Mouse (Mus musculus): ENCODE measurements around the gene Adipoq. TPM values are rescaled to one million over a fixed set of nuclear protein-coding genes. Genes with fewer than 3 reads are reported as not detected.
"Not testable (repeated sequence)": the region's sequence is repeated elsewhere in the genome, so short reads cannot be mapped to it uniquely, and the experiment has no call there.

Adipoq gene
- polyA plus RNA-seq, 1 experiment from 2014 or later = 0.42 TPM

GRCm38 (mm10) chr16:23170813-23171212, 24.5 kb downstream of the Adipoq start:
- H3K9ac ChIP-seq (replicated peaks) = no peak overlapping the region
- no peak for ATAC-seq (ENCODE audit: low FRiP score)
- WGBS = 90% methylated on average over 3 of the region's 3 CpGs
- H3K27ac ChIP-seq (replicated peaks) = no peak overlapping the region
- H3K4me3 ChIP-seq (replicated peaks) = no peak overlapping the region
- no peaks in the 10 kb centered on the region for H3K36me3 ChIP-seq
- H3K4me2 ChIP-seq = no peak overlapping the region
- H3K27me3 ChIP-seq (replicated peaks) = no peaks in the 10 kb centered on the region
- no peaks in the 10 kb centered on the region for H3K9me3 ChIP-seq (replicated peaks)
- no peaks in the 10 kb centered on the region for H3K4me1 ChIP-seq

GRCm38 (mm10) chr16:23173904-23174303, 27.6 kb downstream of the Adipoq start:
- Histone ChIP-seq H3K4me3 (replicated peaks) (no peak overlapping the region), H3K9me3 (replicated peaks) (no peaks in the 10 kb centered on the region), H3K4me1 (no peaks in the 10 kb centered on the region), H3K36me3 (no peaks in the 10 kb centered on the region), H3K27me3 (replicated peaks) (no peaks in the 10 kb centered on the region), H3K9ac (replicated peaks) (no peak overlapping the region), H3K27ac (replicated peaks) (no peak overlapping the region), H3K4me2 (no peak overlapping the region)
- no peak for ATAC-seq (ENCODE audit: low FRiP score)
- 93% methylated on average over 5 of the region's 5 CpGs for WGBS

GRCm38 (mm10) chr16:23174855-23175254, 28.5 kb downstream of the Adipoq start:
- Histone ChIP-seq H3K9me3 (replicated peaks) (no peaks in the 10 kb centered on the region), H3K27me3 (replicated peaks) (no peaks in the 10 kb centered on the region), H3K4me2 (no peak overlapping the region), H3K27ac (replicated peaks) (no peak overlapping the region), H3K9ac (replicated peaks) (no peak overlapping the region), H3K4me3 (replicated peaks) (no peak overlapping the region), H3K4me1 (no peaks in the 10 kb centered on the region), H3K36me3 (no peaks in the 10 kb centered on the region)
- ATAC-seq (ENCODE audit: low FRiP score) = no peak
- 95% methylated on average over 5 of the region's 5 CpGs for WGBS

GRCm38 (mm10) chr16:23175956-23176355, 29.6 kb downstream of the Adipoq start:
- no peak overlapping the region for H3K9ac ChIP-seq (replicated peaks)
- no peak overlapping the region for H3K27ac ChIP-seq (replicated peaks)
- 67% methylated on average over 3 of the region's 3 CpGs for WGBS
- H3K36me3 ChIP-seq = no peaks in the 10 kb centered on the region
- no peak for ATAC-seq (ENCODE audit: low FRiP score)
- H3K9me3 ChIP-seq (replicated peaks) = no peaks in the 10 kb centered on the region
- H3K27me3 ChIP-seq (replicated peaks) = no peaks in the 10 kb centered on the region
- H3K4me1 ChIP-seq = no peaks in the 10 kb centered on the region
- H3K4me2 ChIP-seq = no peak overlapping the region
- no peak overlapping the region for H3K4me3 ChIP-seq (replicated peaks)

GRCm38 (mm10) chr16:23177856-23178255, 31.5 kb downstream of the Adipoq start:
- ATAC-seq (ENCODE audit: low FRiP score) = no peak
- Histone ChIP-seq H3K4me3 (replicated peaks) (no peak overlapping the region), H3K9ac (replicated peaks) (no peak overlapping the region), H3K27ac (replicated peaks) (no peak overlapping the region), H3K9me3 (replicated peaks) (no peaks in the 10 kb centered on the region), H3K36me3 (no peaks in the 10 kb centered on the region), H3K27me3 (replicated peaks) (no peaks in the 10 kb centered on the region), H3K4me2 (no peak overlapping the region), H3K4me1 (no peaks in the 10 kb centered on the region)
- 95% methylated on average over 2 of the region's 2 CpGs for WGBS

- WGBS = 97% methylated on average over 5 of the region's 5 CpGs
- Histone ChIP-seq H3K9me3 (replicated peaks) (no peaks in the 10 kb centered on the region), H3K27me3 (replicated peaks) (no peaks in the 10 kb centered on the region), H3K27ac (replicated peaks) (no peak overlapping the region), H3K36me3 (no peaks in the 10 kb centered on the region), H3K9ac (replicated peaks) (no peak overlapping the region), H3K4me3 (replicated peaks) (no peak overlapping the region), H3K4me1 (no peaks in the 10 kb centered on the region), H3K4me2 (no peak overlapping the region)
- ATAC-seq (ENCODE audit: low FRiP score) = no peak
These were observed 32.5 kb downstream of the Adipoq start for GRCm38 (mm10) chr16:23178796-23179195.

GRCm38 (mm10) chr16:23179436-23179835, 33.1 kb downstream of the Adipoq start:
- H3K27ac ChIP-seq (replicated peaks); H3K36me3 ChIP-seq; H3K9me3 ChIP-seq (replicated peaks); H3K9ac ChIP-seq (replicated peaks); H3K4me2 ChIP-seq; ATAC-seq (ENCODE audit: low FRiP score); H3K27me3 ChIP-seq (replicated peaks); H3K4me1 ChIP-seq; H3K4me3 ChIP-seq (replicated peaks): not testable (repeated sequence)
- 93% methylated on average over 18 of the region's 18 CpGs for WGBS

- ATAC-seq (ENCODE audit: low FRiP score) = no peak
- Histone ChIP-seq H3K4me3 (replicated peaks) (no peak overlapping the region), H3K9me3 (replicated peaks) (no peaks in the 10 kb centered on the region), H3K27me3 (replicated peaks) (no peaks in the 10 kb centered on the region), H3K9ac (replicated peaks) (no peak overlapping the region), H3K36me3 (no peaks in the 10 kb centered on the region), H3K4me1 (no peaks in the 10 kb centered on the region), H3K27ac (replicated peaks) (no peak overlapping the region), H3K4me2 (no peak overlapping the region)
- WGBS = 82% methylated on average over 4 of the region's 4 CpGs
These were observed 34.7 kb downstream of the Adipoq start for GRCm38 (mm10) chr16:23181054-23181453.

- H3K27ac ChIP-seq (replicated peaks) = no peak overlapping the region
- no peak for ATAC-seq (ENCODE audit: low FRiP score)
- no peak overlapping the region for H3K4me3 ChIP-seq (replicated peaks)
- no peak overlapping the region for H3K4me2 ChIP-seq
- H3K36me3 ChIP-seq = no peaks in the 10 kb centered on the region
- WGBS = 86% methylated on average over 3 of the region's 3 CpGs
- H3K9ac ChIP-seq (replicated peaks) = no peak overlapping the region
- H3K27me3 ChIP-seq (replicated peaks) = no peaks in the 10 kb centered on the region
- H3K9me3 ChIP-seq (replicated peaks) = no peaks in the 10 kb centered on the region
- H3K4me1 ChIP-seq = no peaks in the 10 kb centered on the region
These were observed 35.2 kb downstream of the Adipoq start for GRCm38 (mm10) chr16:23181487-23181886.

GRCm38 (mm10) chr16:23181942-23182597, 35.7 kb downstream of the Adipoq start:
- no peak overlapping the region for H3K4me3 ChIP-seq (replicated peaks)
- H3K4me1 ChIP-seq = no peaks in the 10 kb centered on the region
- no peaks in the 10 kb centered on the region for H3K9me3 ChIP-seq (replicated peaks)
- no peaks in the 10 kb centered on the region for H3K36me3 ChIP-seq
- no peak overlapping the region for H3K9ac ChIP-seq (replicated peaks)
- no peaks in the 10 kb centered on the region for H3K27me3 ChIP-seq (replicated peaks)
- H3K27ac ChIP-seq (replicated peaks) = no peak overlapping the region
- H3K4me2 ChIP-seq = no peak overlapping the region
- WGBS = 76% methylated on average over 1 of the region's 1 CpGs
- ATAC-seq (ENCODE audit: low FRiP score) = no peak

- no peaks in the 10 kb centered on the region for H3K9me3 ChIP-seq (replicated peaks)
- no peak overlapping the region for H3K4me3 ChIP-seq (replicated peaks)
- H3K9ac ChIP-seq (replicated peaks) = no peak overlapping the region
- no peak overlapping the region for H3K4me2 ChIP-seq
- no peaks in the 10 kb centered on the region for H3K4me1 ChIP-seq
- WGBS = 90% methylated on average over 2 of the region's 2 CpGs
- no peaks in the 10 kb centered on the region for H3K36me3 ChIP-seq
- H3K27ac ChIP-seq (replicated peaks) = no peak overlapping the region
- H3K27me3 ChIP-seq (replicated peaks) = no peaks in the 10 kb centered on the region
- ATAC-seq (ENCODE audit: low FRiP score) = no peak
These were observed 39.5 kb downstream of the Adipoq start for GRCm38 (mm10) chr16:23185824-23186223.

GRCm38 (mm10) chr16:23186418-23186817, 40.1 kb downstream of the Adipoq start:
- WGBS = 85% methylated on average over 4 of the region's 4 CpGs
- Histone ChIP-seq H3K9me3 (replicated peaks) (no peaks in the 10 kb centered on the region), H3K36me3 (no peaks in the 10 kb centered on the region), H3K27me3 (replicated peaks) (no peaks in the 10 kb centered on the region), H3K9ac (replicated peaks) (no peak overlapping the region), H3K4me1 (no peaks in the 10 kb centered on the region), H3K4me3 (replicated peaks) (no peak overlapping the region), H3K27ac (replicated peaks) (no peak overlapping the region), H3K4me2 (no peak overlapping the region)
- ATAC-seq (ENCODE audit: low FRiP score) = no peak

GRCm38 (mm10) chr16:23187983-23188382, 41.6 kb downstream of the Adipoq start:
- no peak overlapping the region for H3K27ac ChIP-seq (replicated peaks)
- H3K27me3 ChIP-seq (replicated peaks) = no peaks in the 10 kb centered on the region
- ATAC-seq (ENCODE audit: low FRiP score) = no peak

More at GRCm38 (mm10) chr16:23187983-23188382, 41.6 kb downstream of the Adipoq start:
- Histone ChIP-seq H3K4me3 (replicated peaks) (no peak overlapping the region), H3K36me3 (no peaks in the 10 kb centered on the region), H3K4me1 (no peaks in the 10 kb centered on the region), H3K4me2 (no peak overlapping the region), H3K9me3 (replicated peaks) (no peaks in the 10 kb centered on the region), H3K9ac (replicated peaks) (no peak overlapping the region)
- 88% methylated on average over 7 of the region's 7 CpGs for WGBS

All from neural tube, embryonic 15.5 days (tissue).